Mouse (Mus musculus) gastrocnemius, adult 18-20 months (tissue): ENCODE data around the gene 1700029F12Rik. TPM values are rescaled to one million over a fixed set of nuclear protein-coding genes. Genes with fewer than 3 reads are reported as not detected.
A peak's percentile ranks its signal among the peaks of the same experiment; 100 is the strongest.
"Not testable (repeated sequence)": the region's sequence is repeated elsewhere in the genome, so short reads cannot be mapped to it uniquely, and the experiment has no call there.

Experiments
- DNase-seq: peaks from one replicate; pipeline ENCODE4 v3.0.0; 2021; ENCODE audit warnings: low spot score
- long read RNA-seq, 2 experiments: library from polyadenylated mRNA; stranded (forward); transcript quantifications; one replicate each; pipeline ENCODE4 v2.0.0; 2021
- total RNA-seq, 2 experiments: library from RNA; stranded (reverse); gene quantifications; 2 replicates each; pipeline ENCODE4 v1.2.3; 2021

Gene 1700029F12Rik
- total RNA-seq: not detected
- long read RNA-seq, experiment 1: 0 reads
- long read RNA-seq, experiment 2: 0 reads

DNA sequence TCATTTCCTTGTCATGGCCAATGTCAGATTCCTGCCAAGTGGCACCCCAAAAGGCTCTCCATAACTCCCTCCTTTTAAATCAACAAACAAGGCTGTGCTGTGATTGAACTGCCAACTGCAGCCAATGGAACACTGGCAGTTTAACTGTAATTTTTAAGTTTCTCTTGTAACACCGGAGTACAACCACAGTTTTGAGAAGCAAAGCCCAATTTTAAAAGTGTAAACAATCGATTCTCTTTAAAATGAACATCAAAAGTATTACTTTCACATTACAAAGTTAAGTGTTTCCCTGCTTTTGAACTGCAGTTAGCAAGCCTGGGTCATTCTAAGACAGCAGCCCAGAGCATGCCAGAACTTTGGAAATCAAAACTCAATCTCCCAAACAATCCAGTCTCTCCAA lies at the start of gene 1700029F12Rik:
Gene 1700029F12Rik, minus strand, starts transcription at position 101 of the 400 bp plus-strand sequence.
- no peak for DNase-seq

GRCm38 (mm10) chr13:97082432-97082831 lies 48.3 kb upstream of the 1700029F12Rik start:
- no peak for DNase-seq

DNA sequence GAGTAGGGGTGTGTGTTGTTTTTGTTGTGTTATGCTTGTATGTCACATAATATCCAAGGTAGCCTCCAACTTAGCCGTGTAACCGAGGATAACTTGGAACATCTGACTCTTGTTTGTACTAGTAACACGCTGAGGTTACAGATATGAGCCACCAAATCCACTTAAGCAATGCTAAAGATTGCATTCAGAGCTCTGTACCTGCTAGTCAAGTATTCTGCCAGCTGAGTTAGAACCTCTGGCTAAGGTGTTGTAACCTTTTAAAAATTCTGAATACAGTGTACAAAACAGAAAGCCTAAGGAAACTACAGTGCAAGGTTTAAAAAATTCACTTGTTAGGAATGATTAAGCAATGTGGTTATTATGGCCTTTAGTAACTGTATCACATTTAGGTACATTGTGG lies 46.5 kb upstream of the 1700029F12Rik start:
- DNase-seq: no peak

GRCm38 (mm10) chr13:97080201-97080600 lies 46.0 kb upstream of the 1700029F12Rik start:
- DNase-seq: no peak

GRCm38 (mm10) chr13:97077556-97077955 lies 43.4 kb upstream of the 1700029F12Rik start:
- DNase-seq: no peak

- no peak for DNase-seq
These were observed 39.3 kb upstream of the 1700029F12Rik start for GRCm38 (mm10) chr13:97073497-97073896.

DNA sequence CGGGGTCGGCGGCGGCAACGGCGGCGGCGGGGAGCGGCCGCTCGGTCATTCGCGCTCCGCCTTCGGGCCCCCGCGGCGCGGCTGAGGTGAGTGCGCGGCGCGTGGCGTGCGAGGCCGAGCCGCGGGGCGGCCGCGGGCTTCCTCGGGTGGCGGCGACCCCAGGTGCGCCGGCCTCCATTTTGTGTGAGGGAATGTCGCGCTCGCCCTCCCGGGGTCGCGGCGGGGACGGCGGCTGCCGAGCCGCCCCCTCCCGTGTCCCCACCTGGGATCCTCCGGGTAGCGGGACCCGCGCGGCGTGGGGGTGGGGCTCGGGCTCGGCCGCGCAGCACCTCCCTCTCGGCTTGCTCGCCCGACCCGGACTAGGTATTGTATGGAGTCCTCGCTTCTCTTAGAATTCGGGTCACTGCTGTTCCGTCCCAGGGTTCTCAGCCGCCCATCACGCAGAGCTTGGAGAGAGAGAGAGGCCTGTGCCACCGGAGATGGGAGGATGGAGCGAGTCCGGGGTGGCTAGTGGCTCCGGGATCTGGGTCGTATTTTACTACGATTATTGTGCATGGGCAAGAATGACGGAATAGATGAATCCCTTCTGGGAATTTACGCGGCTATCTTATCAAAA lies 37.6 kb upstream of the 1700029F12Rik start:
- DNase-seq: no peak

DNA sequence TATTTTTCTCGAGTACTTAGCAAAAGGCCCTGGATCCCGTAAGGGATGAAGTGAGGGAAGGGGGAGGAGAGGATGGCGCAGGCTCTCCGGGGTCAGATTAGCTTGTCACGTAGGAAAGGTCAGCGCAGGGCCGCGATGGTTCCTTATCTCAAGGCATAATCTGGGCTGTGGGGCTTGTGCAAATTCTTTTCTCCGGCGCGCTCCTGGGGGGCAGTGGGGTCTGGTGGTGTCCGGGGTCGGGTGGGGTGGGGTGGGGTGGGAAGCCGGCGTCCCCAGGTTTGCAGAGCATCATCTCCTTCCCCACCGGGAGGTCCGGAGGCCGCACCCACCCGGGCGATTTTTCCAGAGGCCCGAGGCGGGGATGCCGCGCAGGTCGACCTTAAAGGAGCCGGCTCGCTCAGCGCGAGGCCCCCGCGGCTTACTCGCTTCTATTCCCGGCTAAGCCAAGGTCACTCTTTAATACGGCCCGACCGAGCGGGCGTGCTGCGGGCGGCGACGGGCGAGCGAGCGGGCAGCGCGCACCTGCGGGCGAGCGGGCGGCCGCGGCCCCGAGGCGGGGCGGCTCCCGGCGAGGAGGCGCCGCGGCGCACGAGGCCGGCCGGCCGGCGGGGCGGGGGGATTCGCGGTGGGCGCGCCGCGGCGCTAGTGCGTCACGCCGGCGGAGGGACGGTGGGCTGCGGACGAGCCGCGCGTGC lies 36.9 kb upstream of the 1700029F12Rik start:
- no peak for DNase-seq

DNA sequence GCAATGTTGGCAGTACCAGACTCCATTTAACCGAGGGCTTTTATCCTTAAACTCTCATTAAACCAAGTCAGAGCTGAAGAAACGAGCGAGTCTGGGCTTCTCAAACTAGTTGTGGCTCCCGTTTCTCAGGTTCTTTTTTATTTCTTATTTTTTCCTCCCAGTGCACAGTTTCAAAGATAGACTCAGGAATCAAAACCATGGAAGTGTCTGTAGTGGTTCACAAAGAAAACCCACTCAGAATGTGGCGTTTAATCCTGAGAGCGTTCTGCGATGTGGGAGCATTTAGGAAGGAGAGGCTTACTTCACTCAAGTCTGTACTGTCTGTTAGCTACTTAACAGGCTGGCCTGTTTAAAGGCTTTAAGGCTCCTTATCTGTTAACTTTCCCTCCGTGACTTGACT lies 34.0 kb upstream of the 1700029F12Rik start:
- DNase-seq: no peak

GRCm38 (mm10) chr13:97067691-97068090 lies 33.5 kb upstream of the 1700029F12Rik start:
- no peak for DNase-seq

- no peak for DNase-seq
These were observed 32.7 kb upstream of the 1700029F12Rik start, which contains the start of gene Fam169a for GRCm38 (mm10) chr13:97066649-97067550. Gene Fam169a (plus strand): TSS chr13:97067286.

DNA sequence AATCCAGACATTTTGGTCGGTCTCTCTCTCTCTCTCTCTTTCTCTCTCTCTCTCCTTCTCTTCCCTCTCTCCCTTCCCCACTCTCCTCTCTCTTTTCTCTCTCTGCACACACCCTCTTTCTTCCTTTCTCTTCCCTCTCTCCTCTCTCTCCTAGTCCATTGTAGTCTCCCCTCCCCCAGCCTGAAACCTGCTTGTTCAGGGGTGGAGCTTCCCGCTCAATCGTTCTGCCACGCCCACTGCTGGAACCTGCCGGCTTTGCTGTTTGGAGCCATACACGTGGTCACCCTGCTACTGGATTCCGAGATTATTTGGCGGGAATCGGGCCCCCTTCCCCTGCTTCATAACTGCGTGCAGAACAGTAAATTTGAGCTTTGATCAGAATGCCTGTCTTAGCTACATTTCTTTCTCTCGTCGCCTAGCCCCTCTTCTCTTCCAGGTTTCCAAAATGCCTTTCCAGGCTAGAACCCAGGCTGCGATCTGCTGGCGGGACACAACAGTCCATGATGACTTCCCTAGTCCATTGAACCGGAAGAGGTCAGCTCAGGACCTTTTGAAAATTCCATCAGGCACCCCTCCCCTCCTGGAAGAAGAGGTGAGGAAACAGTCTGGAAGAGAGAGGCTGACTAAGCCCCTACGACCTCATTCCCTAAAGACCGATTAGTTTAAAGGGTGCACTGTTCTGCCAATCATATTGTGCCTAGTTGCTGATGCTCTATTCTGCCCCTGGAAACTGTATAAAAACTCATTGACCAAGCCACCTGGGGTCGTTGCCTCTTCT lies 30.9 kb upstream of the 1700029F12Rik start:
- DNase-seq: not testable (repeated sequence)

GRCm38 (mm10) chr13:97064413-97064812 lies 30.3 kb upstream of the 1700029F12Rik start:
- DNase-seq: no peak

DNA sequence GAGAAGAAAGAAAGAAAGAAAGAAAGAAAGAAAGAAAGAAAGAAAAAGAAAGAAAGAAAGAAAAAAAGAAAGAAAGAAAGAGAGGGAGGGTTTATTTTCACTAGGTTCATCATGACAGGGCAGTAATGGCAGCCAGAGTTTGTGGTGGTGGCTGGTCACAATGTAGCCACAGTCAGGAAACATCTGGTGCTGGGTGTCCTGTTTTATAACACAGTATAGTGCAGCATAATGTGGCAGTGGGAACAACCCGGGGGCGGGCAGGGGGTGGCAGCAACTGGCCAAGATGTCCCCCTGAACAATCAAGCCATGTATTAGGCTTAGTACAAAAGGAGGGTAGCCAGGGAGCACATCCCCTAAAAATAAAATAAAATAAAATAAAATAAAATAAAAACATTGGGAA lies 29.3 kb upstream of the 1700029F12Rik start:
- DNase-seq: no peak

DNA sequence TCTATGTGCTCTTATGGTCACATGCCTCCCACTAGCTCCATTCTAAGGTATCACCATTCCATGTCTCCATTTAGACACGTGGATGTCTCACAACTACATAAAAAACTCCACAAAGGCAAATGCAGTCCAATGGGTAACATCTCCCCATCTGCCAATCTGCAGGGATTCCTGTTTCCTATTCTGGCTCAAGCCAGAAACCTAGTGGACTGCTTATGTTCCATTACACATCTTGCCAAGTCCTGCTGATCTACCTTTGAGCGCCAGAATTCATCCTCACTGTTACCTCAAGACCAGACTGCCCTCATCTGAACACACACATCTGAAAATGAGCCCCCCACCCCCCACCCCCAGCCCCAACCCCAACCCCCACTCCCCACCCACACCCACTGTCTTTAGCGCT lies 28.0 kb upstream of the 1700029F12Rik start:
- DNase-seq: no peak

- no peak for DNase-seq
These were observed 26.2 kb upstream of the 1700029F12Rik start for GRCm38 (mm10) chr13:97060331-97060730.

GRCm38 (mm10) chr13:97059746-97060145 lies 25.6 kb upstream of the 1700029F12Rik start:
- no peak for DNase-seq

- no peak for DNase-seq
These were observed 23.7 kb upstream of the 1700029F12Rik start for GRCm38 (mm10) chr13:97057817-97058216.

DNA sequence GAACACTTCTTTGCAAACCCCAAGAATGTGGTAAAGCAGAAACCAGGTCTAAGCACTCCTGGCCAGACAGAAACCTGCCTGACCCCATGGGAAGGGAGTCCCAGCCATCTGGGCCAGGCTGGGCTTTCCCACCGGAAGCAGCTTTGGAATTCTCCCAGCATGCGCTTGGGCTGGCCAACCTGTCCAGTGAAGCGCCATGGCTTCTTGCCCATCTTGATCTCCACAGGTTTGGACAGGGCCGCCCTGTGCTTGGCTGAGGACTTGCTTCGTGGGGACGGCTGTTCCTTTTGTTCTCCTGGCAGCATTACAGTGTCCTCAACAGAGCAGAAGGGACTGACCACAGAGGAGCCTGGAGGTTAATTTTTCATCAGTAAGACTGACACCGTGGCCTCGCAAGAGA lies 19.7 kb upstream of the 1700029F12Rik start:
- DNase-seq: no peak

GRCm38 (mm10) chr13:97052667-97053066 lies 18.5 kb upstream of the 1700029F12Rik start:
- peak; percentile 26 for DNase-seq

- DNase-seq: no peak
These were observed 17.0 kb upstream of the 1700029F12Rik start for GRCm38 (mm10) chr13:97051158-97051557.
